Mouse (Mus musculus) midbrain, embryonic 10.5 days (tissue): ENCODE results near the gene Nipsnap2. TPM values are rescaled to one million over a fixed set of nuclear protein-coding genes. Genes with fewer than 3 reads are reported as not detected.
"Not testable (repeated sequence)": the region's sequence is repeated elsewhere in the genome, so short reads cannot be mapped to it uniquely, and the experiment has no call there.

Source experiments
- DNase-seq: peaks from one replicate; pipeline ENCODE4 v3.0.0-alpha.2; 2017; ENCODE audit warnings: low spot score
- H3K27ac ChIP-seq: fragments of 300-500 bp; sonication (generic); replicated peaks from 2 replicates; pipeline ENCODE4 v1.5.1; 2016; ENCODE audit warnings: mild to moderate bottlenecking
- H3K27me3 ChIP-seq: fragments of 300-500 bp; sonication (generic); 2 replicates; pipeline ENCODE4 v1.6.1; 2016; ENCODE audit warnings: low read depth, mild to moderate bottlenecking; ENCODE audit not compliant: poor library complexity, severe bottlenecking
- H3K36me3 ChIP-seq: fragments of 300-500 bp; sonication (generic); 2 replicates; pipeline ENCODE4 v1.6.1; 2016; ENCODE audit warnings: mild to moderate bottlenecking, moderate library complexity
- H3K4me1 ChIP-seq: fragments of 300-500 bp; sonication (generic); 2 replicates; pipeline ENCODE4 v1.6.1; 2016
- H3K4me3 ChIP-seq: fragments of 300-500 bp; sonication (generic); 2 replicates; pipeline ENCODE4 v1.5.1; 2016; ENCODE audit warnings: mild to moderate bottlenecking, moderate library complexity
- H3K9me3 ChIP-seq: fragments of 300-500 bp; sonication (generic); replicated peaks from 2 replicates; pipeline ENCODE4 v1.6.1; 2016; ENCODE audit warnings: mild to moderate bottlenecking
- WGBS: fragments of 180-500 bp; shearing (Covaris S2); methylation state at CpG from one replicate; pipeline ENCODE4 v1.1.7; 2016; 5-methylcytosine and 5-hydroxymethylcytosine counted together
- polyA plus RNA-seq: library from polyadenylated mRNA; unstranded; fragments of >200 nt; fragmentation: Nextera tagmentation; extraction: Ambion mirVana; gene quantifications from 2 replicates; pipeline ENCODE4 v1.2.1, GENCODE M21; 2016

The Nipsnap2 gene
- polyA plus RNA-seq, 1 experiment from 2014 or later: 76.3 TPM

DNA sequence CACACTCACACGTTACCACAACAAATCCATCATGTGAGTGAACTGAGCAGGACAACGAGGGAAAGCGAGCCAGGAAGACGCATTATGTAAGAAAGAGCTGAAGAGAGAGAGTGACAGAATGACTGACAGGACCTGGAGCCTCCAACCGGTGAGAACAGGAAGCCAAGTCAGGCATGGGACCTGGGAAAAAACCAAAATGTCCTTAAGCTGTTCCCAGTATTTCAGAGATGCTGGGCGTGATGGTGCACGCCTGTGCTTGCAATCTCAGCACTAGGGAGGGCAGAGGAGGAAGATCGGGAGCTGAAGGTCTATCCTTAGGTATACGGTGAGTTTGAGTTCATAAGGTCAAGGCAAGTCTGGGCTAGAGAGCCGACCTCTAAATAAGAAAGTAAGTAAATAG, 47.6 kb downstream of the Nipsnap2 start:
- peaks cover 21% of the 10 kb centered on the region for H3K36me3 ChIP-seq
- H3K4me3 ChIP-seq: no peak overlapping the region
- H3K9me3 ChIP-seq: no peaks in the 10 kb centered on the region
- no peak for DNase-seq
- WGBS: 91% methylated on average over 10 of the region's 10 CpGs
- no peak overlapping the region for H3K27ac ChIP-seq
- no peaks in the 10 kb centered on the region for H3K4me1 ChIP-seq
- H3K27me3 ChIP-seq: no peaks in the 10 kb centered on the region

DNA sequence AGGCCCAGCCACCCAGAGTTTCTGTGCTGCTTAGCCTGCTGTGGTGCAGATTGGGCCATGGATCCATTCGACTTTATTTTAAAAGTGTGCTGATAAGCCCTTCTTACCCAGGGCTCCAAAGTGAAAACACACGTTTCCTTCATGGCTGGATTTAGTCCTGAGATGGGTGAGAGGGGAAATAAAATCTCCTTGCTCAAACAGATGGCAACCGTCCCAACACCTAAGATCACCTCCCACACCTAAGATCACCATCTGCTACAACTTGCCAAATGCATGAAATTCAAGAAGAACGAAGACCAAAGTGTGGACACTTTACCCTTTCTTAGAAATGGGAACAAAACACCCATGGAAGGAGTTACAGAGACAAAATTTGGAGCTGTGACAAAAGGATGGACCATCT, 48.5 kb downstream of the Nipsnap2 start:
- H3K4me1 ChIP-seq, H3K27me3 ChIP-seq, DNase-seq, H3K27ac ChIP-seq, H3K9me3 ChIP-seq, H3K4me3 ChIP-seq: not testable (repeated sequence)
- 87% methylated on average over 4 of the region's 4 CpGs for WGBS
- peaks cover 13% of the 10 kb centered on the region for H3K36me3 ChIP-seq

DNA sequence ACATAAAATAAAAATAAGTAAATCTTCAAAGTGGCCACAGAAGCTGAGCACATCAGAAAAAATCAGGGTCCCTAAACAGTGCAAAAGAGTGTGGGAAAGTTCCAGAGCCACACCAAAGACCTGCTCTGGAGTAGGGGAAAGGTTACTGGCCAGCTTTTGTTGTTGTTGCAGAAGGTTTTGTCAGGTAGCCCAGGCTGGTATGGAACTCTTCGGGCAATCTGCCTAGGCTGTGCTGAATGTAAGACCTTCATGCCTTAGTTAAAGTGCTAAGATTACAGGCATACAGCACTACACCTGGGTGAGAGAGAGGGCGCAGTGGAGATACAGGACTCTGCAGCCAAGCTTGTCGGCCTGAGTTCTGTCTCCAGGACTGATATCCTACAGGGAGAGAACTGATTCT, 49.8 kb downstream of the Nipsnap2 start:
- Histone ChIP-seq H3K36me3 (peaks cover 11% of the 10 kb centered on the region), H3K4me3 (no peak overlapping the region), H3K27me3 (no peaks in the 10 kb centered on the region), H3K4me1 (peaks cover 14% of the 10 kb centered on the region), H3K9me3 (no peaks in the 10 kb centered on the region), H3K27ac (no peak overlapping the region)
- 90% methylated on average over 3 of the region's 3 CpGs for WGBS
- no peak for DNase-seq

DNA sequence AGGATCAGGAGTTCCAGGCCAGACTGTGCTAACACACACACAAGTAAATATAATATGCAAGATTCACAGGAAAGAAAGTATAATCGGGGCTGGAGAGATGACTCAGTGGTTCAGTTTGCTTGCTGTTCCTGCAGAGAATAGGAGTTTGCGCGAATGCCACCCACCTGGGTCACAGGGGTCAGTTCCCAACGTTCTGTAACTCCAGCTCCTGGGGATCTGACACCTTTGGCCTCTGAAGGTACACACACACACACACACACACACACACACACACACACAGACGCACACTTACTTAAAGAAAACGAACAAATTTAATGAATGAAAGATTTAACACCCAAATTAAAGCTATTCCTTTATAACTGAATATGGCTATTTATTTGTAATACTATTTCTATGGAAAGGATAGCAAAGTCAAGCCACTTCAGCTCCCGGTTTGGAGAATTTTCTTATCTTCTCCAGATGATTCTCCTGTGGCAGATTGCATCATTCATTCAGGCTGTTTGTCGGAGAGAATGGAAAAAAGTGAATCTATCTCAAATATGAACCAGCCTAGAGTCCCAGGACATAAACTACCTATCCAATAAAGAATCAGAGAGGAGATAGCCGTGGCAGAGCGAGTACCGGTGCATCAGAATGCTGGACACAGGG, 53.6 kb downstream of the Nipsnap2 start:
- 44% methylated on average over 11 of the region's 11 CpGs for WGBS
- H3K36me3 ChIP-seq: no peaks in the 10 kb centered on the region
- peak overlapping the region; percentile 78 for H3K27ac ChIP-seq
- peaks cover 17% of the 10 kb centered on the region for H3K4me1 ChIP-seq
- H3K27me3 ChIP-seq: no peaks in the 10 kb centered on the region
- peak overlapping the region; percentile 65 for H3K4me3 ChIP-seq
- no peaks in the 10 kb centered on the region for H3K9me3 ChIP-seq
- DNase-seq: no peak

DNA sequence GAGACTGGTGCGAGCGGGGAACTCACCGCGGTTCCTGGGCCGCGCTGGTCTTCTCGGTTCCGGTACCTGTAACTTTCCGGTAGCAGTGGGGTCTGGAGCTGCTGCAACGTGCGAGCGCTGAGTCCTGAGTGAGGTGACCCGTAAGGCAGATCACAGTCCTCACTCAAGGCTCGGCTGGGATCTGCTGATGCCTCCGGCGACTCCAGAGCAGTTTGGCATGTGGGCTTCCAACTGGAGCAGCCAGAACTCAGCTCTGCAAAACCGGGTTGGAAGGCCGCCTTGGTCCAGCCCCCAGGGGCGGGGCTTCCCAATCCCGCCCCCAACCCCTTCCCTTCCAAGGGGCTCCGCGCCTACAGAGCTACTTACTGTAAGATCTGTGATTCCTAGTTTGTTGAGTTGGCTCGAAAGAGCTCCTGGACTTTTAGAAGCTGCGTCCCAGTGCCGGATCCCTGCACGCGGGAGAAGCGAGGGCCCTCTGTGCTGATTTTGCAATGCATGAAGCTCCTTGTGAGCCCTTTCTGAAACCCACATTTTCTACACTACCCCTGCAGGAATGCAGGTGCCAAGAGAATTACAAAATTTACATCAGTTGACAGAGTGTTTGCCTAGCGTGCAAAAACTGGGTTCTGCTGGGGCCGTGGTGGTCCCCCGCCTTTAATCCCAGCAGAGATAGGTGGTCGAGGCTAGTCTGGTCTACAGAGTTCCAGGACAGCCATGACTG, 54.3 kb downstream of the Nipsnap2 start:
- Histone ChIP-seq H3K27ac (peak overlapping the region; percentile 78), H3K4me3 (peak overlapping the region; percentile 65), H3K9me3 (no peaks in the 10 kb centered on the region), H3K27me3 (no peaks in the 10 kb centered on the region), H3K36me3 (no peaks in the 10 kb centered on the region), H3K4me1 (peaks cover 17% of the 10 kb centered on the region)
- DNase-seq: peak; percentile 71
- 2% methylated on average over 32 of the region's 32 CpGs for WGBS

DNA sequence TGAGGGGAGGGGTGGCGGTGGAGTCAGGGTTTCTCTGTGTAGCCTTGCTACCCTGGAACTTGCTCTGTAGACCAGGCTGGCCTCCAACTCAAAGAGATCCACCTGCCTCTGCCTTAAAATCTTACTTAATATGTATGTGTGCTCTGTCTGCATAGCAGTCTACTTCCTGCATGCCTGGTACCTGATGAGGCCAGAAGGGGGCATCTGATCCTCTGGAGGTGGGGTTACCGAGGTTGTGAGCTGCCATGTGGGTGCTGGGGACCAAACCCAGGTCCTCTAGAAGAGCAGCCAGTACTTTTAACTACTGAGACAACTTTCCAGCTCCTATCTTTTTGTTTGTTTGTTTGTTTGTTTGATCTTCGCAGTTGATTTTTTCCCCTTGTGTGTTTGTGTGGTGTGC, 55.3 kb downstream of the Nipsnap2 start:
- H3K27me3 ChIP-seq: no peaks in the 10 kb centered on the region
- no peak overlapping the region for H3K4me3 ChIP-seq
- 94% methylated on average over 3 of the region's 3 CpGs for WGBS
- H3K36me3 ChIP-seq: no peaks in the 10 kb centered on the region
- no peaks in the 10 kb centered on the region for H3K9me3 ChIP-seq
- no peak overlapping the region for H3K27ac ChIP-seq
- no peak for DNase-seq
- peaks cover 17% of the 10 kb centered on the region for H3K4me1 ChIP-seq

DNA sequence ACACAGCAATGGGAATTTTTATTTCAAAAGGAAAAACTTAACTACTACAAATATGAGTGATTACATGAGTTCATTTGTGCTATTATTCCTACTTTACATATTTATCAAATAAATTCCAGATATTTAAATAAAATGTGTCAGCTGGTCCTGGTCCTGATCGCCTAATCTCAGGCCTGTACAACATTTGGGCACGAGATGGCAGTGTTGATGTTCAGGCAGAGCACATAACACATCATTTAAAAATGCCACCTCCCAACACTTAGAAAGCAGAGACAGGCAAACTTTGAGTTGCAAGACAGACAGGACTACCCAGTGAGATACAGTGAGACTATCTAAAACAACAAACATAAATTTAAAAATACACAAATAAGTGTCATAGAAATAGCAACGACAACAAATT, 57.3 kb downstream of the Nipsnap2 start:
- Histone ChIP-seq H3K9me3 (no peaks in the 10 kb centered on the region), H3K4me3 (no peak overlapping the region), H3K36me3 (no peaks in the 10 kb centered on the region), H3K27ac (no peak overlapping the region), H3K27me3 (no peaks in the 10 kb centered on the region), H3K4me1 (peaks cover 24% of the 10 kb centered on the region)
- DNase-seq: no peak
- WGBS: 64% methylated on average over 3 of the region's 3 CpGs

DNA sequence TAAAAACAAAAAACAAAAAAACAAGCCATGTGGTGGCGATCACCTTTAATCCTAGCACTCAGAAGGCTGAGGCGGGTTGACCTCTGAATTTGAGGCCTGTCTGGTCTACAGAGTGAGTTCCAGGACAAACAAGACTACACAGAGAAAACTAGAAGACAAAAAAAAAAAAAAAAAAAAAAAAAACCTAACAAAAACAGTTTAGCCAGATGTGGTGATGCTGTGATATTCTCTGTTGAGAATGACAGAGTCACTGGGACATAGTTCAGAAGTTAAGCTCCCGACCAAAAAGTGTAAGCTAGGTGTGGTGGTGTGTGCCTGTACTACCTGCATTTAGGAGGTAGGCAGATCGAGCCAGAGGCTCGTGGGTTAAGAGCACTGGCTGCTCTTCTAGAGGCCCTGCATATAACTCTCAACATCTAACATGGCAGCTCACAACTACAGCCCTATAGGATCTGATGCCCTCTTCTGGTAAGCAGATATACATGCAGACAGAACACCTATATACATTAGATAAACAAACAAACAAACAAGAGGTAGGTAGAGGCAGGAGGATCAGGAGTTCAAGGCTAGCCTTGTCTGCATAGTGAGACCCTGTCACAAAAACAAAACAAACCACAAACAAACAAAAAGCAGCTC, 60.5 kb downstream of the Nipsnap2 start:
- H3K9me3 ChIP-seq: no peaks in the 10 kb centered on the region
- no peak for DNase-seq
- WGBS: 94% methylated on average over 5 of the region's 5 CpGs

DNA sequence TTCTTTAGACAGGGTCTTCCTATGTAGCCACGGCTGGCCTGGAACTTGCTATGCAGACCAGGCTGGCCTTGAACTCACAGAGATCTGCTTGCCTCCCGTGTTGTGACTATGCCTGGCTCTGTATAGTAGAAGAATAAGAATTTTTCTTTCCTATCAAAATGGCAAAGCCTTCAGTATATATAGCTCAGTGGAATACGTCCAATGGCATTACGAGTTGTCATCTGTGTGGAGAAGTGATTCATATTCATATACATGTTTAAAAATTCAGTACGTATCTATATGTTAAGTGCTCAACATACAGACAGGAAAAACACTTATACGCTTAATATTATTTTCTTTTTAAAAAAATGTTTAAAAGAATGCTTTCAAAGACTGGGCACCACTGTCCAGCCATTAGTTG, 61.3 kb downstream of the Nipsnap2 start:
- H3K27me3 ChIP-seq: no peaks in the 10 kb centered on the region
- peak overlapping the region; percentile 97 for H3K27ac ChIP-seq
- peak overlapping the region; percentile 92 for H3K4me3 ChIP-seq
- peaks cover 27% of the 10 kb centered on the region for H3K36me3 ChIP-seq
- H3K4me1 ChIP-seq: peaks cover 23% of the 10 kb centered on the region
- DNase-seq: no peak
- 85% methylated on average over 6 of the region's 6 CpGs for WGBS
- no peaks in the 10 kb centered on the region for H3K9me3 ChIP-seq

More for the DNA sequence above, 60.5 kb downstream of the Nipsnap2 start:
- peaks cover 23% of the 10 kb centered on the region for H3K4me1 ChIP-seq
- no peak overlapping the region for H3K4me3 ChIP-seq
- peaks cover 21% of the 10 kb centered on the region for H3K36me3 ChIP-seq
- H3K27ac ChIP-seq: no peak overlapping the region
- no peaks in the 10 kb centered on the region for H3K27me3 ChIP-seq

DNA sequence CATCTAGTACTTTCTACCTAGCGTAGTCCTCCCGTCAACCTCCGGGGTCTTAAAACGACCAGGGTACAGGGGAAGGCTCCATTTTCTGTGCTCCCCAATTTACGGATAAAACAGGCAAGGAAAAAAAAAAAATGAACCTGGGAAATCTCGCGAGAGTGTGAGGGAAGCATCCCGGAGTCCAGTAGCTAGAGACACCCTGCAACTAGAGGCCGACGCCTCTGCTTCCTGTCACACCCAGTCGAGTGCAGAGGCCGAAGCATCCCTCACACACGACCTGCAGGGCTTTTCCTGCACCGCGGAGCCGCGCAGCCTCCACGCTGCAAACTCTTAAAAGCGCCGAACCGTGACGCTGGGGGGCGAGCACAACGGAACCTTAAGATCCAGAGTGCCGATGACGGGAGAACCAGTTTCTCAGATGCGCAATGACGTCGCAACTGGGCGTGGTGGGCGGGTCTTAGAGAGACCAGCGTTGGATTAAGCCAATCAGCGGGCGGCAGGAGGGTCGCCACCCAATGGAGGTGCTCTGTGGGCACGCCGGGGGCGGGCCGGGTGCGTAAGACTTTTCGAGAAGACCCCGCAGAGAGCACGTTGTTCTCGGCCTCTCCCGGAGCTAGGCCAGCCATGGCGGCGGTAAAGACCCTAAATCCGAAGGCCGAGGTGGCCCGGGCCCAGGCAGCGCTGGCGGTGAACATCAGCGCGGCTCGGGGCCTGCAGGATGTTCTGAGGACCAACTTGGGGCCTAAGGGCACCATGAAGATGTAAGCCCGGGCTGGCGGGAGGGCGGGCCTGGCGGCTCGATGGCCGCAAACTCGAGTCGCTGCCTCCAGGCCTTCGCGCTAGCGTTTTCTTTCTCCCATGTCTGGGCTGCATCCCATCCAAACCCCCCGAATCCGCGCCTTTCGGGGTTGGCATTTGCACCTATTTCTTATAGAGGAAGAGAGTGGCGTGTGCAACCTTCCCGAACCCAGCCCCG, 62.2 kb downstream of the Nipsnap2 start, which contains the start of gene Psph:
TSS of gene Psph (minus strand) at position 632 of the 973 bp plus-strand sequence.
- under 1% methylated on average over 73 of the region's 73 CpGs for WGBS
- peaks cover 23% of the 10 kb centered on the region for H3K4me1 ChIP-seq
- peak; percentile 100 for DNase-seq

DNA sequence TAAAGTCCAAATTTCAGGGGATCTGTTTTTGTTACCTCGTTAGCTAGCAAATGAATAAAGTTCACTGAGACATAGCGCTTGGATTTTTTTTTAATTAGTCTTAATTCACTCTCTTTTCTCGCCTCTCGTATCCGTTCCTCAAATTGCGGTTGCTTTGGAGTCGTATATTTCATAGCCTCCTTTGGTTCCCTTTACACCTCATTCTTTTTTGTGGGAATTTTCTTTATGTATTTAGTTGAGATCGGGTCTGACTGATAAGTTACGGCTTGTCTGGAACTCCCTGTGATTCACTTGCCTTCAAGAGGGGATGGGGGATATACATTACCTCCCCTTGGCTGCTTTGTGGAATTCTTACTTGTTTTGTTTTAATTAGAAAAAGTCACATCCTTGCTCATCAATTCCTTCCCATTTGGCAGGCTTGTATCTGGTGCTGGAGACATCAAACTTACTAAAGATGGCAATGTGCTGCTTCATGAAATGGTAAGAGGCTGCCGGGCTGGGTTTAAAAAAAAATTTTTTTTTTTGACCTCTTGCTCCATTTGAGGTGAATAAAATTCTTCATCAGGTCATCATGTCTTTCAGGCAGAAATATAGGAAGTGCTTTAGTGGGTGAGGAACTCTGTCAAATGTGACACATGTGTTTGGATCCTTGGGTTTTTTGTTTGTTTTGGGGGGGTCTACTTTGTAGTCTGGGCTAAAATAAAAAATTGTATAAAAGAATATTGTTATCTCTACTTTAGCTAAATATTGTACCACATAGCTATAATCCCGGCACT, 63.1 kb downstream of the Nipsnap2 start:
- peak overlapping the region; percentile 92 for H3K4me3 ChIP-seq

More for the DNA sequence above, 62.2 kb downstream of the Nipsnap2 start, which contains the start of gene Psph:
- H3K36me3 ChIP-seq: peaks cover 37% of the 10 kb centered on the region
- H3K4me3 ChIP-seq: peak within 1 kb of the TSS; percentile 92
- peak within 1 kb of the TSS; percentile 97 for H3K27ac ChIP-seq
- H3K9me3 ChIP-seq: no peaks in the 10 kb centered on the region
- no peaks in the 10 kb centered on the region for H3K27me3 ChIP-seq

More for the DNA sequence above, 63.1 kb downstream of the Nipsnap2 start:
- H3K9me3 ChIP-seq: no peaks in the 10 kb centered on the region
- peak overlapping the region; percentile 97 for H3K27ac ChIP-seq
- no peak for DNase-seq
- peaks cover 46% of the 10 kb centered on the region for H3K36me3 ChIP-seq
- WGBS: 16% methylated on average over 11 of the region's 11 CpGs
- H3K4me1 ChIP-seq: peaks cover 23% of the 10 kb centered on the region
- H3K27me3 ChIP-seq: no peaks in the 10 kb centered on the region
